Mouse (Mus musculus): Measurements from ENCODE around the gene 1700001P01Rik. TPM values are rescaled to one million over a fixed set of nuclear protein-coding genes. Genes with fewer than 3 reads are reported as not detected.
"Not testable (repeated sequence)": the region's sequence is repeated elsewhere in the genome, so short reads cannot be mapped to it uniquely, and the experiment has no call there.

The 1700001P01Rik gene
- polyA plus RNA-seq, 1 experiment = not detected

GRCm38 (mm10) chr11:97797369-97798082 lies 21.8 kb upstream of the 1700001P01Rik start:
- Histone ChIP-seq H3K4me1 (peaks cover 58% of the 10 kb centered on the region), H3K9me3 (no peaks in the 10 kb centered on the region), H3K4me3 (replicated peaks) (no peak overlapping the region), H3K36me3 (replicated peaks; ENCODE audit: low read length) (peaks cover 14% of the 10 kb centered on the region), H3K27me3 (replicated peaks) (no peaks in the 10 kb centered on the region)
- TF ChIP-seq GATA1 (IDR thresholded peaks at IDR 0.05; ENCODE audit: borderline replicate concordance, low read length) = no peak
- TF ChIP-seq FLI1 (IDR thresholded peaks at IDR 0.05; ENCODE audit: low read length) = no peak

GRCm38 (mm10) chr11:97796910-97797309 lies 21.2 kb upstream of the 1700001P01Rik start:
- no peaks in the 10 kb centered on the region for H3K9me3 ChIP-seq
- H3K4me3 ChIP-seq (replicated peaks) = no peak overlapping the region
- no peak for TF ChIP-seq FLI1 (IDR thresholded peaks at IDR 0.05; ENCODE audit: low read length)
- no peak for TF ChIP-seq GATA1 (IDR thresholded peaks at IDR 0.05; ENCODE audit: borderline replicate concordance, low read length)
- H3K36me3 ChIP-seq (replicated peaks; ENCODE audit: low read length) = peaks cover 8% of the 10 kb centered on the region
- H3K4me1 ChIP-seq = peaks cover 54% of the 10 kb centered on the region
- no peaks in the 10 kb centered on the region for H3K27me3 ChIP-seq (replicated peaks)

DNA sequence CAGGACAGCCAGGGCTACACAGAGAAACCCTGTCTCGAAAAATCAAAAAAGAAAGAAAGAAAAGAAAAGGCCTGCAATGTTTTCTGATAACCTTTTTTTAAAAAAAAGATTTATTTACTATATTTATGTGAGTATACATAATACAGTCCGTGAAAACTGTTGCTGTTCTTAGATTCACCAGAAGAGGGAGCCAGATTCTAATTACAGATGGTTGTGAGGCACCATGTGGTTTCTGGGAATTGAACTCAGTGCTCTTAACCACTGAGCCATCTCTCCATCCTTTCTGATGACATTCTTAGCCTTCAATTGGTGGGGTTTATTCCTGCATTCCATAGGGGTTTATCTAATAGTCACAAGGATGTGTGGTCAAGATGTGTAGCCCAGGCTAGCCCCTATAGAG lies 17.4 kb upstream of the 1700001P01Rik start:
- Histone ChIP-seq H3K36me3 (replicated peaks; ENCODE audit: low read length) (no peaks in the 10 kb centered on the region), H3K9me3 (no peaks in the 10 kb centered on the region), H3K4me1 (peaks cover 34% of the 10 kb centered on the region), H3K27me3 (replicated peaks) (no peaks in the 10 kb centered on the region), H3K4me3 (replicated peaks) (no peak overlapping the region)
- TF ChIP-seq FLI1 (IDR thresholded peaks at IDR 0.05; ENCODE audit: low read length) (no peak), GATA1 (IDR thresholded peaks at IDR 0.05; ENCODE audit: borderline replicate concordance, low read length) (no peak)

DNA sequence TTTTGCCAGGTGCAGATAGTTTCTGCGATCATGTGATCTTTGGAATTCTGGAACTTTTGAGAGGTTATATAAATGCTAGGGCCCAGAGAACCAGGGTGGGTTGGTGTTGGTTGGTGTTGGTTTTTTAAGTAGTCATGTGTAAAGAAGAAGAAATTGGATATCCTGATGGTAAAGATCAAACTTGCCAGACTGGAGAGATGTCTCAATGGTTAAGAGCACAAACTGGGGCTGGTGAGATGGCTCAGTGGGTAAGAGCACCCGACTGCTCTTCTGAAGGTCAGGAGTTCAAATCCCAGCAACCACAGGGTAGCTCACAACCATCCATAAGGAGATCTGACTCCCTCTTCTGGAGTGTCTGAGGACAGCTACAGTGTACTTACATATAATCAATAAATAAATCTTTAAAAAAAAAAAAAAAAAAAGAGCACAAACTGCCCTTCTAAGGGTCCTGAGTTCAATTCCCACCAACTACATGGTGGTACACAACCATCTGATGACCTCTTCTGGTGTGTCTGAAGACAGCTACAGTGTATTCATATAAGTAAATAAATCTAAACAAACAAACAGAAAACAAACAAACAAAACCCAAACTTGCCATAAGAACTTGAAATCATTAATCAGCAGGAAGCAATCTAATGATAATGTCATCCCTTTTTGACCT lies 15.2 kb upstream of the 1700001P01Rik start:
- H3K4me3 ChIP-seq (replicated peaks); H3K9me3 ChIP-seq: not testable (repeated sequence)

GRCm38 (mm10) chr11:97789727-97790126 lies 14.0 kb upstream of the 1700001P01Rik start:
- no peaks in the 10 kb centered on the region for H3K36me3 ChIP-seq (replicated peaks; ENCODE audit: low read length)
- H3K27me3 ChIP-seq (replicated peaks) = no peaks in the 10 kb centered on the region
- H3K4me1 ChIP-seq = peaks cover 15% of the 10 kb centered on the region
- no peak overlapping the region for H3K4me3 ChIP-seq (replicated peaks)
- no peak for TF ChIP-seq GATA1 (IDR thresholded peaks at IDR 0.05; ENCODE audit: borderline replicate concordance, low read length)
- no peak for TF ChIP-seq FLI1 (IDR thresholded peaks at IDR 0.05; ENCODE audit: low read length)
- no peaks in the 10 kb centered on the region for H3K9me3 ChIP-seq

More for the DNA sequence above, 15.2 kb upstream of the 1700001P01Rik start:
- peaks cover 21% of the 10 kb centered on the region for H3K4me1 ChIP-seq
- not testable (repeated sequence) for H3K36me3 ChIP-seq (replicated peaks; ENCODE audit: low read length); H3K27me3 ChIP-seq (replicated peaks)

DNA sequence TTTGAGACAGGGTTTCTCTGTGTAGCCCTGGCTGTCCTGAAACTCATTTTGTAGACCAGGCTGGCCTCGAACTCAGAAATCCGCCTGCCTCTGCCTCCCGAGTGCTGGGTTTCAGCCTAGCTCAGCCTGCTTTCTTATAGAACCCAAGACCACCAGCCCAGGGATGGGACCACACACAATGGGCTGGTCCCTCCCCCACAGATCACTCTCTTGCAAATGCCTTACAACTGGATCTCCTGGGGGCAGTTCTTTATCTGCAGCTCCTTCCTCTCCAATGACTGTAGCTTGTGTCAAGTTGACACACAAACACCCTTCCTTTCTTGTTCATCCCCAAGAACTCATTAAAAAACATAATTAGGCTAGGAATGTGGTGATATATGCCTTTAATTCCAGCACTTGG lies 12.2 kb upstream of the 1700001P01Rik start:
- H3K4me3 ChIP-seq (replicated peaks) = no peak overlapping the region
- peaks cover 6% of the 10 kb centered on the region for H3K4me1 ChIP-seq
- H3K36me3 ChIP-seq (replicated peaks; ENCODE audit: low read length) = no peaks in the 10 kb centered on the region
- no peaks in the 10 kb centered on the region for H3K9me3 ChIP-seq
- TF ChIP-seq FLI1 (IDR thresholded peaks at IDR 0.05; ENCODE audit: low read length) = no peak
- no peak for TF ChIP-seq GATA1 (IDR thresholded peaks at IDR 0.05; ENCODE audit: borderline replicate concordance, low read length)
- no peaks in the 10 kb centered on the region for H3K27me3 ChIP-seq (replicated peaks)

- no peaks in the 10 kb centered on the region for H3K27me3 ChIP-seq (replicated peaks)
- peaks cover 33% of the 10 kb centered on the region for H3K36me3 ChIP-seq (replicated peaks; ENCODE audit: low read length)
- H3K4me3 ChIP-seq (replicated peaks) = peak overlapping the region; percentile 96
- peaks cover 21% of the 10 kb centered on the region for H3K4me1 ChIP-seq
- no peaks in the 10 kb centered on the region for H3K9me3 ChIP-seq
- no peak for TF ChIP-seq FLI1 (IDR thresholded peaks at IDR 0.05; ENCODE audit: low read length)
- no peak for TF ChIP-seq GATA1 (IDR thresholded peaks at IDR 0.05; ENCODE audit: borderline replicate concordance, low read length)
Measured at GRCm38 (mm10) chr11:97782564-97782895, 6.8 kb upstream of the 1700001P01Rik start.

DNA sequence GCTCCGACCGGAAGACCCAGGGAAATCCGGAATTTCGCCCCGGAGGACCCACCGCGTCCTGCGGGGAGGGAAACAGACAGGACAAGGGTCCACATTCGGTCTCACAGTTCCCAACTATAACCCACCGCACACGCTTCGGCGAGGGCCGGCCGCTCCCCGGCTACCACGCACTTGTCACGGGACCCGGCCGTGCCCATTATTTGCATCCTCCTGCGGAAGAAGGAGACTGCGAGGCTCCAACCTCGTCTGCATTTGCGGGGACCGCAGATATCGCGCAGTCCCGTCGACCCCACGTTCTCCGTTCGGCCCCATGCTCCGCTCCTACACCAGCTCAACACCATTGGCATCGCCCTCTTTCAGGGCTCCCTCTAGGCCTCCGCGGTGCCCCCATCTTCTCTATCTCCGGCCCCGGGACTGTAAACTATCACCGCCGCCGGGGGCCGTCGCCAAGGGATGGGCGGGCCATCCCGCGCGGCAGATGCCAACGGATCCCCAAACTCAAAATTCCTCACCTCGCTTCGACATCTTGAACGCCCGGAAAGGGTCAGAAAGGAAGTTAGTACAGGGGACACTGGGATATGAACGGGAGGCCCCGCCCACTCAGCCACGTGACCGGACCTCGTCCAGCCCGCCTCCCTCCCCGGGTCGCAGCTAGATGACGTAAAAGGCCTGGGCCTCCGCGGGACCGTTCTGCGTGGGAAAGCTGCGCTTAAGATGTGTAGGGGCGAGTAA lies 6.3 kb upstream of the 1700001P01Rik start, which contains the start of gene Rpl23:
Gene Rpl23 (minus strand): TSS at position 606 of the 732 bp plus-strand sequence.
- H3K4me1 ChIP-seq = peaks cover 21% of the 10 kb centered on the region
- H3K36me3 ChIP-seq (replicated peaks; ENCODE audit: low read length) = peaks cover 38% of the 10 kb centered on the region
- no peaks in the 10 kb centered on the region for H3K9me3 ChIP-seq

DNA sequence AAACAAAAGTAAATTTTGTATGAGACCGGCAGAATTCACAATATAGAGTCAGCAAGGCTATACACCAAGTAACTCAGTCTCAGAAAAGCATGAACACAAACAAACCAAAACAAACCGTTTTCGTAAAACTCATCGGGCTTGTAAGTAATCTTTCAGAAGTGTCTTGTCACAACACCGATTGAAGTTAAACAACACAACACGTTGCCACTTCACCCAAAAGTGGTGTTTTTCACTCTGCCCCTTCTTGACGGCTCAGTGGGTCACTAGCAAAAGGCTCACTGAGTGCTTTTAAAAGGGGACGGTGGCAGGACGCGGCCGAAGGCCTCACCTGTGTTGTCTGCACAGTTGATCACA lies 5.7 kb upstream of the 1700001P01Rik start:
- H3K4me1 ChIP-seq = peaks cover 21% of the 10 kb centered on the region
- no peaks in the 10 kb centered on the region for H3K27me3 ChIP-seq (replicated peaks)
- H3K9me3 ChIP-seq = no peaks in the 10 kb centered on the region
- H3K36me3 ChIP-seq (replicated peaks; ENCODE audit: low read length) = peaks cover 43% of the 10 kb centered on the region
- H3K4me3 ChIP-seq (replicated peaks) = peak overlapping the region; percentile 96
- TF ChIP-seq FLI1 (IDR thresholded peaks at IDR 0.05; ENCODE audit: low read length) (no peak), GATA1 (IDR thresholded peaks at IDR 0.05; ENCODE audit: borderline replicate concordance, low read length) (no peak)

More for the DNA sequence above, 6.3 kb upstream of the 1700001P01Rik start, which contains the start of gene Rpl23:
- Histone ChIP-seq H3K27me3 (replicated peaks) (no peaks in the 10 kb centered on the region), H3K4me3 (replicated peaks) (peak within 1 kb of the TSS; percentile 96)
- no peak for TF ChIP-seq FLI1 (IDR thresholded peaks at IDR 0.05; ENCODE audit: low read length)
- TF ChIP-seq GATA1 (IDR thresholded peaks at IDR 0.05; ENCODE audit: borderline replicate concordance, low read length) = no peak
